Mouse (Mus musculus): ENCODE data around the gene BC030499. TPM values are rescaled to one million over a fixed set of nuclear protein-coding genes. Genes with fewer than 3 reads are reported as not detected.

Gene BC030499
- not detected in 2 replicates for polyA plus RNA-seq (2012)

GRCm38 (mm10) chr11:78290654-78291053 lies at the start of gene BC030499:
Gene BC030499 (plus strand): TSS chr11:78290841.
- TF ChIP-seq GATA1 (IDR thresholded peaks at IDR 0.05; ENCODE audit: low read length): no peak

- TF ChIP-seq GATA1 (IDR thresholded peaks at IDR 0.05; ENCODE audit: low read length): no peak
Measured at GRCm38 (mm10) chr11:78245261-78245626, 45.4 kb upstream of the BC030499 start.

- no peak for TF ChIP-seq GATA1 (IDR thresholded peaks at IDR 0.05; ENCODE audit: low read length)
Measured at GRCm38 (mm10) chr11:78245627-78246317, 44.9 kb upstream of the BC030499 start, which contains the start of the genes Sdf2 and Supt6. Gene Sdf2 (plus strand): TSS chr11:78245746. Gene Supt6 (minus strand): TSS chr11:78245987.

GRCm38 (mm10) chr11:78246318-78247011 lies 44.2 kb upstream of the BC030499 start:
- TF ChIP-seq GATA1 (IDR thresholded peaks at IDR 0.05; ENCODE audit: low read length): no peak

GRCm38 (mm10) chr11:78247012-78247348 lies 43.7 kb upstream of the BC030499 start:
- TF ChIP-seq GATA1 (IDR thresholded peaks at IDR 0.05; ENCODE audit: low read length): no peak

- TF ChIP-seq GATA1 (IDR thresholded peaks at IDR 0.05; ENCODE audit: low read length): no peak
Measured at GRCm38 (mm10) chr11:78247727-78248140, 42.9 kb upstream of the BC030499 start.

- TF ChIP-seq GATA1 (IDR thresholded peaks at IDR 0.05; ENCODE audit: low read length): no peak
Measured at GRCm38 (mm10) chr11:78256618-78257017, 34.0 kb upstream of the BC030499 start.

GRCm38 (mm10) chr11:78260489-78261258 lies 30.0 kb upstream of the BC030499 start:
- no peak for TF ChIP-seq GATA1 (IDR thresholded peaks at IDR 0.05; ENCODE audit: low read length)

- no peak for TF ChIP-seq GATA1 (IDR thresholded peaks at IDR 0.05; ENCODE audit: low read length)
Measured at GRCm38 (mm10) chr11:78261380-78262352, 29.0 kb upstream of the BC030499 start, which contains the start of gene 2610507B11Rik. Gene 2610507B11Rik (plus strand): TSS chr11:78261752.

- no peak for TF ChIP-seq GATA1 (IDR thresholded peaks at IDR 0.05; ENCODE audit: low read length)
Measured at GRCm38 (mm10) chr11:78262550-78262949, 28.1 kb upstream of the BC030499 start.

- TF ChIP-seq GATA1 (IDR thresholded peaks at IDR 0.05; ENCODE audit: low read length): no peak
Measured at GRCm38 (mm10) chr11:78265571-78265970, 25.1 kb upstream of the BC030499 start.

- no peak for TF ChIP-seq GATA1 (IDR thresholded peaks at IDR 0.05; ENCODE audit: low read length)
Measured at GRCm38 (mm10) chr11:78271986-78272385, 18.7 kb upstream of the BC030499 start.

- TF ChIP-seq GATA1 (IDR thresholded peaks at IDR 0.05; ENCODE audit: low read length): no peak
Measured at GRCm38 (mm10) chr11:78275596-78275995, 15.0 kb upstream of the BC030499 start.

GRCm38 (mm10) chr11:78278853-78279252 lies 11.8 kb upstream of the BC030499 start:
- no peak for TF ChIP-seq GATA1 (IDR thresholded peaks at IDR 0.05; ENCODE audit: low read length)

- TF ChIP-seq GATA1 (IDR thresholded peaks at IDR 0.05; ENCODE audit: low read length): no peak
Measured at GRCm38 (mm10) chr11:78279586-78279985, 11.1 kb upstream of the BC030499 start.

Measured in G1E-ER4 (cell line).